ENCODE assay signal across 14 mouse cellular contexts in genomic region chr9:66131466-66131865, GRCm38 (mm10). TPM values are rescaled to one million over a fixed set of nuclear protein-coding genes. Genes with fewer than 3 reads are reported as not detected.
A peak's percentile ranks its signal among the peaks of the same experiment; 100 is the strongest.
DNase-seq lines count a peak whose midpoint lies in the region; ATAC-seq lines count a peak whose summit lies in the region.
"Had no signal": no experiment of that assay in that cellular context is flagged by ENCODE, and none has a peak within 500 bp of the region (broad histone marks: within the 10 kb centered on the region; RNA-seq: fewer than 3 reads in every experiment).

No protein-coding gene starts in this region.

- intact Hi-C loops in heart, postnatal 36 days (cut with DNase I): no loop called here

- peak; percentile 45 for DNase-seq in layer of hippocampus, adult 9-11 months
- no peak for DNase-seq in layer of hippocampus, adult 11-12 months (ENCODE audit: low spot score)
- DNase-seq in 416B (ENCODE audit: low read depth): peak; percentile 84
- DNase-seq in R1 (ENCODE audit: low read depth, low spot score): peak; percentile 21
- no peak for DNase-seq in heart, postnatal 36 days
- no peak for DNase-seq in right cerebral cortex, postnatal 25 days
- no peak for DNase-seq in gastrocnemius, adult 8-10 months (ENCODE audit: low spot score in 2 of 2)
- DNase-seq: B cell, adult 2 months; cerebellum, postnatal 10 days; thymus, adult 18-20 months had no signal

- peak; percentile 70 for ATAC-seq in megakaryocyte, adult 5-6 weeks (ENCODE audit: poor library complexity, severe bottlenecking)
- ATAC-seq: forebrain, embryonic 16.5 days; hindbrain, embryonic 16.5 days; intestine, postnatal 0 days had no signal

RNA-seq across cellular contexts. Expression of gene Ciao2a, which starts 5.1 kb away (rescaled TPM):
- 383 and 455 TPM in 2 replicates for total RNA-seq in megakaryocyte, adult 5-6 weeks (2015)
- total RNA-seq in megakaryocyte, adult 5-6 weeks (2017): 259 and 261 TPM in 2 replicates
- total RNA-seq in heart, postnatal 36 days (2021): 10 to 100 TPM; 65.6 to 69.9 TPM
- total RNA-seq in gastrocnemius, adult 8-10 months (2022): 10 to 100 TPM; 51.2 to 64.6 (median 61.2) TPM

RNA-seq across cellular contexts. Expression of gene Snx1, which starts 5.1 kb away (rescaled TPM):
- 104 and 105 TPM in 2 replicates for total RNA-seq in megakaryocyte, adult 5-6 weeks (2015)
- 203 and 217 TPM in 2 replicates for total RNA-seq in megakaryocyte, adult 5-6 weeks (2017)
- 10 to 100 TPM; 27.7 to 29.8 TPM for total RNA-seq in heart, postnatal 36 days (2021)
- total RNA-seq in gastrocnemius, adult 8-10 months (2022): 10 to 100 TPM in 3 of 4 experiments, 1 to 10 TPM in 1; 9.0 to 11.0 (median 10.5) TPM

RNA-seq across cellular contexts. Expression of gene Dapk2, which starts 26.6 kb away (rescaled TPM):
- total RNA-seq in megakaryocyte, adult 5-6 weeks (2015): 1.6 and 4.4 TPM in 2 replicates
- total RNA-seq in megakaryocyte, adult 5-6 weeks (2017): 2.6 and 4.0 TPM in 2 replicates
- 1 to 10 TPM; 4.6 to 6.2 TPM for total RNA-seq in heart, postnatal 36 days (2021)
- 10 to 100 TPM; 28.1 to 36.2 (median 34.1) TPM for total RNA-seq in gastrocnemius, adult 8-10 months (2022)

Comparison
In these comparisons a context has a peak if more than half of its experiments do, and no peak if none do; other contexts are left out.
1. DNase-seq: peak in layer of hippocampus, adult 9-11 months (single experiment), 416B (single experiment) and R1 (single experiment); none in layer of hippocampus, adult 11-12 months (single experiment), heart, postnatal 36 days (0 of 2), right cerebral cortex, postnatal 25 days (single experiment) and gastrocnemius, adult 8-10 months (0 of 2).
2. RNA of gene Dapk2, which starts 26.6 kb away (total RNA-seq): 28.1 to 36.2 TPM in gastrocnemius, adult 8-10 months; 4.6 to 6.2 TPM in heart, postnatal 36 days and 1.6 to 4.4 TPM in megakaryocyte, adult 5-6 weeks; every median in the first group is over 4 times any median in the second.